Mouse (Mus musculus): ENCODE data around the gene Dgkh.

GRCm38 (mm10) chr14:78650379-78651095 is 82.0 kb downstream of the Dgkh start:
- TF ChIP-seq EP300 (IDR thresholded peaks at IDR 0.05), result no peak
- peak; percentile 38 for TF ChIP-seq CTCF (IDR thresholded peaks at IDR 0.05)

Measured in lung, postnatal 0 days (tissue).